Mouse (Mus musculus): Measurements from ENCODE around the gene Sertad4.

Sertad4 gene

GRCm38 (mm10) chr1:192857582-192857981 is 2.0 kb upstream of the Sertad4 start:
- H3K27me3 ChIP-seq (ENCODE audit: control insufficient read depth, insufficient read depth, low read length, poor library complexity, severe bottlenecking), result no peaks in the 10 kb centered on the region
- DNase-seq (ENCODE audit: low read depth, low spot score), result no peak

DNA sequence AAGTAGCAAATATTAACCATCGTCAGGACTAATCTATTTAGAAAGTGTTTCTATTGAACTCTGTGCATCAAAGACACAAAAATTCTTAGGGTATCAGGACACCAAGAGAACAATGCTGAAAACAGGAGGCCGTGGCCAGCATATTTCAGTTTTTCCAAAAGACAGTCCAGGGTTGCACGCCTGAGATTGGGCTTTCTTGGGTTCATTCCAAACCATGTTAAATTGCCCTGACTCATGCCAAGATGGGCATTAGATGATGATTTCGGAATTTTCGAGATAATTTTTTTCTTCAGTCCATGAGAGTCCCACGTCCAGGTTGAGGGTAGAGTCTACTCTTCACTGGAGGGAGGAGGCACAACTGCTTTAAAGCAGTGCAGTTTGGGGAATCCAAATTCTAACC is 1.4 kb upstream of the Sertad4 start:
- DNase-seq (ENCODE audit: low read depth, low spot score), result no peak
- H3K27me3 ChIP-seq (ENCODE audit: control insufficient read depth, insufficient read depth, low read length, poor library complexity, severe bottlenecking), result no peaks in the 10 kb centered on the region
- H3K36me3 ChIP-seq (ENCODE audit: control insufficient read depth, insufficient read depth, low read length, poor library complexity, severe bottlenecking), result no peaks in the 10 kb centered on the region

More at GRCm38 (mm10) chr1:192857582-192857981, 2.0 kb upstream of the Sertad4 start:
- H3K36me3 ChIP-seq (ENCODE audit: control insufficient read depth, insufficient read depth, low read length, poor library complexity, severe bottlenecking), result no peaks in the 10 kb centered on the region

- peak; percentile 65 for DNase-seq (ENCODE audit: low read depth, low spot score)
- Histone ChIP-seq H3K36me3 (ENCODE audit: control insufficient read depth, insufficient read depth, low read length, poor library complexity, severe bottlenecking) (no peaks in the 10 kb centered on the region), H3K27me3 (ENCODE audit: control insufficient read depth, insufficient read depth, low read length, poor library complexity, severe bottlenecking) (no peaks in the 10 kb centered on the region)
These were observed 855 bp upstream of the Sertad4 start for GRCm38 (mm10) chr1:192856411-192856810.

- Histone ChIP-seq H3K36me3 (ENCODE audit: control insufficient read depth, insufficient read depth, low read length, poor library complexity, severe bottlenecking) (no peaks in the 10 kb centered on the region), H3K27me3 (ENCODE audit: control insufficient read depth, insufficient read depth, low read length, poor library complexity, severe bottlenecking) (no peaks in the 10 kb centered on the region)
- DNase-seq (ENCODE audit: low read depth, low spot score), result no peak
These were observed 711 bp downstream of the Sertad4 start for GRCm38 (mm10) chr1:192854819-192855271.

GRCm38 (mm10) chr1:192853988-192854818 is 1.4 kb downstream of the Sertad4 start:
- no peak for DNase-seq (ENCODE audit: low read depth, low spot score)
- Histone ChIP-seq H3K36me3 (ENCODE audit: control insufficient read depth, insufficient read depth, low read length, poor library complexity, severe bottlenecking) (no peaks in the 10 kb centered on the region), H3K27me3 (ENCODE audit: control insufficient read depth, insufficient read depth, low read length, poor library complexity, severe bottlenecking) (no peaks in the 10 kb centered on the region)

- H3K36me3 ChIP-seq (ENCODE audit: control insufficient read depth, insufficient read depth, low read length, poor library complexity, severe bottlenecking), result no peaks in the 10 kb centered on the region
- H3K27me3 ChIP-seq (ENCODE audit: control insufficient read depth, insufficient read depth, low read length, poor library complexity, severe bottlenecking), result no peaks in the 10 kb centered on the region
- DNase-seq (ENCODE audit: low read depth, low spot score), result no peak
These were observed 2.1 kb downstream of the Sertad4 start for GRCm38 (mm10) chr1:192853429-192853828.

DNA sequence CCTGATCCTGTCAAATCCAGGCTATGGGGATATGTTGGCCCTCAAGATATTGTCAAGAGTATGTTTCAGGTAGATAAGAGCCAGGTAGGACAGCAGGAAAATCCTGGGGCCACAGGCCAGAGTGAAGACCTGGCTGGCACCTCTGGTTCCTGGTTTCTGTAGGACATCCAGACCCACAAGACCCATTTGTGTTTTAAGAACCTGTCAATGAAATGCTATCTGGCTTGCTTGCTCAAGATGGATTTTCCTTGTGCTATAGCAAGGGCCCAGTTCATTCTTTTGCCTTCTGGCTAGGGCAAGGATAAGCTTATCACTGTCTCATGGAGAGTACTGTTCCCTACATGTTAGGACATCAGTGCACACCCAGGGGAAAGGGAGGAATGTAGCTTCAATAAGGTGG is 3.5 kb downstream of the Sertad4 start:
- Histone ChIP-seq H3K36me3 (ENCODE audit: control insufficient read depth, insufficient read depth, low read length, poor library complexity, severe bottlenecking) (no peaks in the 10 kb centered on the region), H3K27me3 (ENCODE audit: control insufficient read depth, insufficient read depth, low read length, poor library complexity, severe bottlenecking) (no peaks in the 10 kb centered on the region)
- no peak for DNase-seq (ENCODE audit: low read depth, low spot score)

- DNase-seq (ENCODE audit: low read depth, low spot score), result no peak
- no peaks in the 10 kb centered on the region for H3K27me3 ChIP-seq (ENCODE audit: control insufficient read depth, insufficient read depth, low read length, poor library complexity, severe bottlenecking)
- no peaks in the 10 kb centered on the region for H3K36me3 ChIP-seq (ENCODE audit: control insufficient read depth, insufficient read depth, low read length, poor library complexity, severe bottlenecking)
These were observed 3.9 kb downstream of the Sertad4 start for GRCm38 (mm10) chr1:192851640-192852039.

GRCm38 (mm10) chr1:192851126-192851525 is 4.4 kb downstream of the Sertad4 start:
- no peaks in the 10 kb centered on the region for H3K36me3 ChIP-seq (ENCODE audit: control insufficient read depth, insufficient read depth, low read length, poor library complexity, severe bottlenecking)
- H3K27me3 ChIP-seq (ENCODE audit: control insufficient read depth, insufficient read depth, low read length, poor library complexity, severe bottlenecking), result no peaks in the 10 kb centered on the region
- no peak for DNase-seq (ENCODE audit: low read depth, low spot score)

GRCm38 (mm10) chr1:192849616-192850015 is 5.9 kb downstream of the Sertad4 start:
- DNase-seq (ENCODE audit: low read depth, low spot score), result no peak
- no peaks in the 10 kb centered on the region for H3K36me3 ChIP-seq (ENCODE audit: control insufficient read depth, insufficient read depth, low read length, poor library complexity, severe bottlenecking)
- H3K27me3 ChIP-seq (ENCODE audit: control insufficient read depth, insufficient read depth, low read length, poor library complexity, severe bottlenecking), result no peaks in the 10 kb centered on the region

DNA sequence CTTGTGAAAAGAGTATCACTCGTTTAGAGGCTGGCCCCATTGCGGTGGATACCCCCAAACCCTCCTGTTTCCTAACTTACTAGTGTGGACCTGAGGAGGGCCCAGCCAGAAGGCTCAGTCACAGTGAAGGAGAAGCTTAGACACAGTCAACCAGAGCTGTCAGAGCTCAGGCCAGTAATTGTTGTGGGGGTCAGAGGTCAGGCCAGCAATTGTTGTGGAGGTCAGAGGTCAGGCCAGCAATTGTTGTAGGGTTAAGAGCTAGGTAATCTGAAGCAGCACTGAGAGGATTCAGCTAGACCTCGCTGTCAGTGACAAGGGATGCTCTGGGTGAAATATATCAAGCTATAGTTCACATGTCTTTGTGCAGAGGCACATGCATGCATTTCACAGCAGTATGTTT is 8.3 kb downstream of the Sertad4 start:
- no peaks in the 10 kb centered on the region for H3K36me3 ChIP-seq (ENCODE audit: control insufficient read depth, insufficient read depth, low read length, poor library complexity, severe bottlenecking)
- DNase-seq (ENCODE audit: low read depth, low spot score), result no peak
- H3K27me3 ChIP-seq (ENCODE audit: control insufficient read depth, insufficient read depth, low read length, poor library complexity, severe bottlenecking), result no peaks in the 10 kb centered on the region

GRCm38 (mm10) chr1:192841094-192841813 is 14.3 kb downstream of the Sertad4 start:
- H3K27me3 ChIP-seq (ENCODE audit: control insufficient read depth, insufficient read depth, low read length, poor library complexity, severe bottlenecking), result no peaks in the 10 kb centered on the region
- DNase-seq (ENCODE audit: low read depth, low spot score), result peak; percentile 31
- no peaks in the 10 kb centered on the region for H3K36me3 ChIP-seq (ENCODE audit: control insufficient read depth, insufficient read depth, low read length, poor library complexity, severe bottlenecking)

DNA sequence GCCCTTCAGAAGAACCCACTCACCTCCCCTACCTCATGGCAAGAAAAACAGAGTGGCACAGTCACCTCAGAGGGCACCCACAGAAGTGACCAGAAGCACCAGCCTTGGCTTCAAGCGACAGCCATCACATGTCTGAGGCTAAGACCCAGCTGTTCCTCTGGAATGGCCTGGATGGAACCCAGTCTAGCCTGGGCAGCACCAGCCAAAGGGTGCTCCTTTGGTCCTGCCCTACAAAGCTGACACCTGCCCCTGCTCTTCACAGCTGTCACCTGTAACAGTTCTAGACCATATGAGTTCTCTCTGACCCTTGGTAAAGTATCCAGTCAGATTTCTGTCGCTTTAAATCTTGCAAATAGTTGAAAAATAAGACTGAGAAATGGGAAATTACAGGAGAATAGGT is 14.9 kb downstream of the Sertad4 start:
- Histone ChIP-seq H3K36me3 (ENCODE audit: control insufficient read depth, insufficient read depth, low read length, poor library complexity, severe bottlenecking) (no peaks in the 10 kb centered on the region), H3K27me3 (ENCODE audit: control insufficient read depth, insufficient read depth, low read length, poor library complexity, severe bottlenecking) (no peaks in the 10 kb centered on the region)
- no peak for DNase-seq (ENCODE audit: low read depth, low spot score)

- DNase-seq (ENCODE audit: low read depth, low spot score), result no peak
- Histone ChIP-seq H3K36me3 (ENCODE audit: control insufficient read depth, insufficient read depth, low read length, poor library complexity, severe bottlenecking) (no peaks in the 10 kb centered on the region), H3K27me3 (ENCODE audit: control insufficient read depth, insufficient read depth, low read length, poor library complexity, severe bottlenecking) (no peaks in the 10 kb centered on the region; the same call in 1 of the 2 replicates)
These were observed 20.3 kb downstream of the Sertad4 start for GRCm38 (mm10) chr1:192835211-192835681.
